Mouse (Mus musculus): ENCODE measurements around the gene Sgcb.

GRCm38 (mm10) chr5:73611071-73611470 lies 36.5 kb downstream of the Sgcb start:
- TF ChIP-seq POLR2A (IDR thresholded peaks at IDR 0.05; ENCODE audit: extremely low read depth, insufficient read depth, low read length) (no peak), CTCF (IDR thresholded peaks at IDR 0.05; ENCODE audit: low read depth, low read length) (no peak)

Measured in liver, adult 2 months (tissue).